Mouse (Mus musculus): ENCODE measurements around the gene Man1a2. TPM values are rescaled to one million over a fixed set of nuclear protein-coding genes. Genes with fewer than 3 reads are reported as not detected.

The Man1a2 gene
- polyA plus RNA-seq, 1 experiment from 2014 or later = 75.5 TPM

DNA sequence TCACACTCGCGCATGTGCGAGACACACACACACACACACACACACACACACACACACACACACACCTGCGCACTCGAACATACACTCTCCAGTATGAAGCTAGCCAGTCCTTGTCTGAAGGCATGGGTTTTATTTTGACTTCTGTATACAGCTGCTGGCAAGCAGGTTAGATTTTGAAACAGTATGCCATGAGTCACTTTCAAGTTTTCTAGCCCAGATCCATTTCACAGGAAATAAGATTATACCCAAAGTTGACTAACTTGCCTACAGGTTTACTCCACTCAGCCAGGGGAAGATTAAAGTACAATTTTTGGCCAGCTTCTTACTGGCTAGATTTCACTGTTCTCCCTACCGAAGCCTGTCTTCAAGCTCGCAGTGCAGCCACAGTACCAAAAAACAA is 125.9 kb downstream of the Man1a2 start:
- Histone ChIP-seq H3K36me3 (no peaks in the 10 kb centered on the region), H3K27ac (replicated peaks) (no peak overlapping the region), H3K4me3 (replicated peaks) (no peak overlapping the region), H3K4me2 (replicated peaks) (no peak overlapping the region), H3K27me3 (no peaks in the 10 kb centered on the region), H3K4me1 (no peaks in the 10 kb centered on the region), H3K9me3 (replicated peaks) (no peaks in the 10 kb centered on the region), H3K9ac (no peak overlapping the region)
- ATAC-seq (ENCODE audit: insufficient number of reproducible peaks, low FRiP score, low TSS enrichment, low read depth) = no peak
- 89% methylated on average over 7 of the region's 7 CpGs for WGBS

GRCm38 (mm10) chr3:100558211-100558708 is 127.0 kb downstream of the Man1a2 start:
- H3K27me3 ChIP-seq = no peaks in the 10 kb centered on the region
- H3K9me3 ChIP-seq (replicated peaks) = no peaks in the 10 kb centered on the region
- no peak for ATAC-seq (ENCODE audit: insufficient number of reproducible peaks, low FRiP score, low TSS enrichment, low read depth)
- no peak overlapping the region for H3K4me3 ChIP-seq (replicated peaks)
- H3K4me2 ChIP-seq (replicated peaks) = no peak overlapping the region
- no peak overlapping the region for H3K27ac ChIP-seq (replicated peaks)
- no peaks in the 10 kb centered on the region for H3K36me3 ChIP-seq
- WGBS = 72% methylated on average over 4 of the region's 4 CpGs
- no peak overlapping the region for H3K9ac ChIP-seq
- H3K4me1 ChIP-seq = no peaks in the 10 kb centered on the region

DNA sequence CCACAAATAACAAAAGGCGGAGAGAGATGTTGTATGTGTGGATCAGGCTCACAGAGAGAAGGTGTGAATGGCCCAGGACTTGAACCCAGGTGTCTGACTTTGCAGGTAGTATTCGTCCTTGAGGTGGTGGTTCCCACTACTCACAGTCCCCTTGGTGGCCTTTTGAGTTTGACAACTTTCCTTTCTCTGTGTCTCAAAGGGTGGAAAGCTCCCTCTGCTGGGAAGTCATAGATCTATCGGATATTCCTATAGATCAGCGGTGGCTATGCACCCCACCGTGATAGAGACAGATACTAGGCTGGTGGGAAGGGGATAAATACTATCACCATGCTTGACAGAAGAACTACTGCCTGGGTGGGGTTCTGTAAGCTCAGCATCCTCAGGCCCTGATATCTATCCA is 130.5 kb downstream of the Man1a2 start:
- no peak overlapping the region for H3K27ac ChIP-seq (replicated peaks)

DNA sequence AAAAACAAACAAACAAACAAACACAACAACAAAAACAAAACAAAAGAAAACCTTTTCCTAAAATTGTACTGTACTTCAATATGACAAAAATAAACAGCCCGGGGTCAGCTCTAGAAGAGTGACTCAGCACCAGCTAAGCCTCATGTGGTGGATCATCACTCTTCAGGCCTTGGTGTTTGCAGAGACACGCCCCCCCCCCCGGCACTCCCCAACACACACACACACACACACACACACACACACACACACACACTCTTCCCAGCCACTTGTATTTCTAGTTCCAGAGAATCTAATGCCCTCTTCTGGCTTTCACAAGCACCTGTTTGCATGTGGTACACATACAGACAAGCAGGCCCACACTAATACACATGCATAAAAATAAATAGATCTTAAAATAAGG is 133.1 kb downstream of the Man1a2 start:
- Histone ChIP-seq H3K9me3 (replicated peaks) (no peaks in the 10 kb centered on the region), H3K36me3 (no peaks in the 10 kb centered on the region), H3K4me2 (replicated peaks) (no peak overlapping the region), H3K4me1 (no peaks in the 10 kb centered on the region), H3K27ac (replicated peaks) (no peak overlapping the region), H3K9ac (no peak overlapping the region), H3K4me3 (replicated peaks) (no peak overlapping the region), H3K27me3 (no peaks in the 10 kb centered on the region)
- no peak for ATAC-seq (ENCODE audit: insufficient number of reproducible peaks, low FRiP score, low TSS enrichment, low read depth)
- WGBS = 94% methylated on average over 3 of the region's 3 CpGs

More for the DNA sequence above, 130.5 kb downstream of the Man1a2 start:
- no peaks in the 10 kb centered on the region for H3K4me1 ChIP-seq
- H3K4me3 ChIP-seq (replicated peaks) = no peak overlapping the region
- H3K27me3 ChIP-seq = no peaks in the 10 kb centered on the region
- H3K36me3 ChIP-seq = no peaks in the 10 kb centered on the region
- no peaks in the 10 kb centered on the region for H3K9me3 ChIP-seq (replicated peaks)
- ATAC-seq (ENCODE audit: insufficient number of reproducible peaks, low FRiP score, low TSS enrichment, low read depth) = no peak
- no peak overlapping the region for H3K9ac ChIP-seq
- WGBS = 40% methylated on average over 5 of the region's 5 CpGs
- no peak overlapping the region for H3K4me2 ChIP-seq (replicated peaks)

DNA sequence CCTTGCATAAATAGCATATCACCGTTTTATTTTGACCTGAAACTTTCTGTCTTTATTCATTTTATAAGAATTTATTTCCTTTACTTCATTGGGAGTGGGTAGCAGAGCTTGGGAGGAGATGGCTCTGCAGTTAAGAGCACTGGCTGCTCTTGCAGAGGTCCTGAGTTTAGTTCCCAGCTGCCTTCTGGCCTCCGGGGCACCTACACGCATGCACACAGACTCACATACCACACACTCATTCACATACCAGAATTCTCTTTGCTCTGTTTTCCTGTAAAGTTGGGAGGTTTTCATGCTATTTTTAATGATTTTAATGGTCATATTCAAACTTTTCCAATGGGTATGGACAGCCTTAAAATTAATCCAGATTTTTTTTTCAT is 137.4 kb downstream of the Man1a2 start:
- ATAC-seq (ENCODE audit: insufficient number of reproducible peaks, low FRiP score, low TSS enrichment, low read depth) = no peak
- H3K4me3 ChIP-seq (replicated peaks) = no peak overlapping the region

GRCm38 (mm10) chr3:100547162-100547912 is 138.0 kb downstream of the Man1a2 start:
- H3K4me1 ChIP-seq = no peaks in the 10 kb centered on the region
- H3K27ac ChIP-seq (replicated peaks) = no peak overlapping the region
- no peak for ATAC-seq (ENCODE audit: insufficient number of reproducible peaks, low FRiP score, low TSS enrichment, low read depth)
- no peak overlapping the region for H3K9ac ChIP-seq
- no peaks in the 10 kb centered on the region for H3K36me3 ChIP-seq
- no peaks in the 10 kb centered on the region for H3K27me3 ChIP-seq
- no peak overlapping the region for H3K4me3 ChIP-seq (replicated peaks)
- H3K9me3 ChIP-seq (replicated peaks) = no peaks in the 10 kb centered on the region
- no peak overlapping the region for H3K4me2 ChIP-seq (replicated peaks)
- WGBS = 58% methylated on average over 10 of the region's 10 CpGs

More for the DNA sequence above, 137.4 kb downstream of the Man1a2 start:
- Histone ChIP-seq H3K4me2 (replicated peaks) (no peak overlapping the region), H3K4me1 (no peaks in the 10 kb centered on the region), H3K36me3 (no peaks in the 10 kb centered on the region), H3K27me3 (no peaks in the 10 kb centered on the region), H3K27ac (replicated peaks) (no peak overlapping the region), H3K9ac (no peak overlapping the region), H3K9me3 (replicated peaks) (no peaks in the 10 kb centered on the region)
- 53% methylated on average over 3 of the region's 3 CpGs for WGBS

DNA sequence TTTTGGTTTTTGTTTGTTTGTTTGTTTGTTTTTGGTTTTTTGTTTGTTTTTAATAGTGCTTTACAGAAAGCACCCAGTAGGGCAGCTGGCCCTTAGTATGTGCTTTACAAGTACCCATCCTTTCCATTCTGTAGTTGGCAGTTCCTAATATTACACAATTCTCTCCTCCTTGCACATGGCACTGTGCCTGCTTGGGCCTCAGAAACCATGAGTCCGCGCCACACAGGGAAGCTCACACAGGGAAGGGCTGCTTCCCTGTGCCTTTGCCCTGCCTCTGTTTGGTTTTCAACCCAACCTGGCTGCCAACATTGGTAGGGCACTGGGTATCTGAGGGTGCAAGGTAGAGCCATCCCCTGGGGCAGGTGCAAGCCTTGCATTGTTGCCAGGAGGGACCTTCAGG is 148.6 kb downstream of the Man1a2 start:
- WGBS = 100% methylated on average over 2 of the region's 2 CpGs
- no peak overlapping the region for H3K27ac ChIP-seq (replicated peaks)
- no peaks in the 10 kb centered on the region for H3K4me1 ChIP-seq
- H3K9ac ChIP-seq = no peak overlapping the region
- no peaks in the 10 kb centered on the region for H3K9me3 ChIP-seq (replicated peaks)
- H3K36me3 ChIP-seq = no peaks in the 10 kb centered on the region
- ATAC-seq (ENCODE audit: insufficient number of reproducible peaks, low FRiP score, low TSS enrichment, low read depth) = no peak
- H3K4me3 ChIP-seq (replicated peaks) = no peak overlapping the region
- no peaks in the 10 kb centered on the region for H3K27me3 ChIP-seq
- no peak overlapping the region for H3K4me2 ChIP-seq (replicated peaks)

GRCm38 (mm10) chr3:100535902-100536301 is 149.4 kb downstream of the Man1a2 start:
- Histone ChIP-seq H3K27me3 (no peaks in the 10 kb centered on the region), H3K27ac (replicated peaks) (no peak overlapping the region), H3K9me3 (replicated peaks) (no peaks in the 10 kb centered on the region), H3K36me3 (no peaks in the 10 kb centered on the region), H3K9ac (no peak overlapping the region), H3K4me1 (no peaks in the 10 kb centered on the region), H3K4me3 (replicated peaks) (no peak overlapping the region), H3K4me2 (replicated peaks) (no peak overlapping the region)
- WGBS = 71% methylated on average over 4 of the region's 4 CpGs
- no peak for ATAC-seq (ENCODE audit: insufficient number of reproducible peaks, low FRiP score, low TSS enrichment, low read depth)

GRCm38 (mm10) chr3:100535298-100535697 is 150.0 kb downstream of the Man1a2 start:
- H3K9me3 ChIP-seq (replicated peaks) = no peaks in the 10 kb centered on the region
- H3K36me3 ChIP-seq = no peaks in the 10 kb centered on the region
- no peaks in the 10 kb centered on the region for H3K27me3 ChIP-seq
- no peak for ATAC-seq (ENCODE audit: insufficient number of reproducible peaks, low FRiP score, low TSS enrichment, low read depth)
- WGBS = 48% methylated on average over 3 of the region's 3 CpGs
- H3K27ac ChIP-seq (replicated peaks) = no peak overlapping the region
- H3K9ac ChIP-seq = no peak overlapping the region
- no peak overlapping the region for H3K4me3 ChIP-seq (replicated peaks)
- H3K4me1 ChIP-seq = no peaks in the 10 kb centered on the region
- no peak overlapping the region for H3K4me2 ChIP-seq (replicated peaks)

DNA sequence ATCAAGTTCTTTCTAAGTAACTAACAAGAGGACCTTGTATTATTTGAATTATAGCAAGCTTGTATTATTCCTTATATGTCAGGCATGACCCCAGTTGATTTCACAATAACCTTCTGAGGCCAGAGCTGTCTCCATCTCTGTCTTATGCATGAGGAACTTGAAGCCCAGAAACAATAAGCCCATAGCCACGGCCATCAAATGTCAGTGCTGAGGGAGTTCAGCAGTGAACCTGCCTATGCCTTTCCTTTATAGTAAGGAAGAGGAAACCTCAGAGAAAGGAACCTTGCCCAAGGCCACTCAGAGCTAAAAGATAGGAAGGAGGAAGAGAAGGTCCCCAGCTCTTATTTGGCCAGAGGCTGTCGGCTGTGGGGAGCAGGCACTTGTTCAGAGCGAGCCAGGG is 150.9 kb downstream of the Man1a2 start:
- no peak overlapping the region for H3K9ac ChIP-seq
- H3K4me1 ChIP-seq = no peaks in the 10 kb centered on the region
- no peak overlapping the region for H3K4me3 ChIP-seq (replicated peaks)
- no peak overlapping the region for H3K27ac ChIP-seq (replicated peaks)
- whole genome bisulfite sequencing = 68% methylated on average over 3 of the region's 3 CpGs
- no peaks in the 10 kb centered on the region for H3K9me3 ChIP-seq (replicated peaks)
- no peaks in the 10 kb centered on the region for H3K27me3 ChIP-seq
- H3K4me2 ChIP-seq (replicated peaks) = no peak overlapping the region
- no peak for ATAC-seq (ENCODE audit: insufficient number of reproducible peaks, low FRiP score, low TSS enrichment, low read depth)
- H3K36me3 ChIP-seq = no peaks in the 10 kb centered on the region

DNA sequence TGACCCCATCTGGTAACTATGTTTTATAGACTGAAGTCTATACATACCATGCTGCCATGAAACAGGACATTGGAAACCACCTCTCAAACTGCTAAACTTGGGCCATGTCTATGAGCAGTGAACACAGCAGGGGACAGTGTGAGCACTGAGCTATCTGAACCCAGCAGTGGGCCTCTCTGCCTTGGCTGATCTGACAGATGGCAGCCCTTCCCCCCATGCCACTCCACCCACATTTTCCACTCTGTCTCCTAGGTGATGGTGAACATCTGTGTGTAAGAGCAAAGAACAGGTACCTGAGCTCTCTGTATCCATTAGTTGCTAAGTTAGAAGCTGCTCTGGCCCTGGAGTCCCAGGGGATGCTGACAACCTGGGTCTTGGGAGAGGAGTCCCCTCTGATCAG is 151.9 kb downstream of the Man1a2 start:
- Histone ChIP-seq H3K27ac (replicated peaks) (no peak overlapping the region), H3K4me1 (no peaks in the 10 kb centered on the region), H3K9ac (no peak overlapping the region), H3K4me3 (replicated peaks) (no peak overlapping the region), H3K36me3 (no peaks in the 10 kb centered on the region), H3K4me2 (replicated peaks) (no peak overlapping the region), H3K27me3 (no peaks in the 10 kb centered on the region), H3K9me3 (replicated peaks) (no peaks in the 10 kb centered on the region)
- ATAC-seq (ENCODE audit: insufficient number of reproducible peaks, low FRiP score, low TSS enrichment, low read depth) = no peak

DNA sequence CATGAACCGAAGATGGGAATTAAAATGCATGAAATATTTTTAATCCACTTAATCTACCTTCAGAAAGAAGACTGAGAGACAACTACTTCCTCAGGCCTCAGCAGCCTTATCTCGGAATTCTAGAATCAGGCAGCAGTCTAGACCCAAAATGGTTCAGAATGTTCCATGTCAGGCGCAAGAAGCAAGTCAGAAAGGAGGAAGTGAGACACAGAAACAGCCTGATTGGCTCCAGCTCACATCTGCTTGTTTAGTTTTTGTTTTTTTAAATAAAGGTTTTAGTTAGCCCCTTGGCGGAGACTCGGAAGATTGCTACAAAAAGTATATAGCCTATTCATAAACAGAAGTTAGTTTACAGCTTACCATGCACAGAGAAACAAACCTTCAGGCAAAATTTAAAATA is 154.4 kb downstream of the Man1a2 start:
- Histone ChIP-seq H3K27me3 (no peaks in the 10 kb centered on the region), H3K9ac (no peak overlapping the region), H3K27ac (replicated peaks) (no peak overlapping the region), H3K36me3 (no peaks in the 10 kb centered on the region), H3K4me2 (replicated peaks) (no peak overlapping the region), H3K4me1 (no peaks in the 10 kb centered on the region), H3K9me3 (replicated peaks) (no peaks in the 10 kb centered on the region), H3K4me3 (replicated peaks) (no peak overlapping the region)
- WGBS = 85% methylated on average over 5 of the region's 5 CpGs
- no peak for ATAC-seq (ENCODE audit: insufficient number of reproducible peaks, low FRiP score, low TSS enrichment, low read depth)
